Mouse (Mus musculus) olfactory bulb, adult 2 months (tissue): ENCODE measurements around the gene Pvr.

Experiments
- CTCF ChIP-seq: fragments of 200-500 bp; IDR thresholded peaks from 2 replicates; pipeline ENCODE4 v1.5.1; 2012; ENCODE audit warnings: low read depth, mild to moderate bottlenecking, low read length, moderate library complexity; ENCODE audit not compliant: insufficient read depth
- POLR2A ChIP-seq: fragments of 200-500 bp; IDR thresholded peaks from 2 replicates; pipeline ENCODE4 v1.6.1; 2012; ENCODE audit warnings: mild to moderate bottlenecking, low read depth, low read length, moderate library complexity; ENCODE audit not compliant: insufficient read depth

DNA sequence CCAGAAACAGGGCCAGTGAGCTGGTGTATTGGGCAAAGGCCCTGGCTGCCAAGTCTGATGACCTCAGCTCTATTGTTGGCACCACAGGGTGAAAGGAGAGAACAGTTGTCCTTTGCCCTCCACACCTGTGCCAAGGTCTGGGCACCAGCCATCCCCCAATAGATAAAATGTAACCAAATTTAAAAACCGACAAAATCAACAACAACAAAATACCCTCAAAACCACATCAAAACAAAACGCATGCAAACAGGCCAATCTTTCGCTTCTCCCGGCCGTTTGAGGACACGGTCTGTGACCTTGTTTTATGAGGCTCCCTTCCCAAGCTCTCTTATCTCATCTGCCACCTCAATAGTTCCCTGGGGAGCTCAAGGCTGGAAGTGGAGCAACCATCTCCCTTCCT lies 54.5 kb downstream of the Pvr start:
- no peak for TF ChIP-seq CTCF
- TF ChIP-seq POLR2A = no peak
